Mouse (Mus musculus) WW6 (cell line): Measurements from ENCODE around the gene Xpr1.
A peak's percentile ranks its signal among the peaks of the same experiment; 100 is the strongest.
"Not testable (repeated sequence)": the region's sequence is repeated elsewhere in the genome, so short reads cannot be mapped to it uniquely, and the experiment has no call there.

Experiments used
- DNase-seq: peaks from one replicate; pipeline ENCODE4 v3.0.0-alpha.2; 2013; ENCODE audit warnings: low read depth, low spot score

Xpr1 gene

GRCm38 (mm10) chr1:155335963-155336362 lies 81.3 kb downstream of the Xpr1 start:
- DNase-seq, result no peak

GRCm38 (mm10) chr1:155322183-155322582 lies 95.0 kb downstream of the Xpr1 start:
- DNase-seq, result no peak

GRCm38 (mm10) chr1:155320091-155320833 lies 97.0 kb downstream of the Xpr1 start:
- DNase-seq, result no peak

- DNase-seq, result no peak
These were observed 97.7 kb downstream of the Xpr1 start for GRCm38 (mm10) chr1:155319513-155319912.

- no peak for DNase-seq
These were observed 105.5 kb downstream of the Xpr1 start for GRCm38 (mm10) chr1:155311672-155312071.

GRCm38 (mm10) chr1:155306879-155307278 lies 110.3 kb downstream of the Xpr1 start:
- DNase-seq, result no peak

GRCm38 (mm10) chr1:155303402-155303801 lies 113.8 kb downstream of the Xpr1 start:
- no peak for DNase-seq

GRCm38 (mm10) chr1:155297615-155298014 lies 119.6 kb downstream of the Xpr1 start:
- DNase-seq, result no peak

- no peak for DNase-seq
These were observed 120.0 kb downstream of the Xpr1 start for GRCm38 (mm10) chr1:155297203-155297602.

GRCm38 (mm10) chr1:155293446-155293845 lies 123.8 kb downstream of the Xpr1 start:
- DNase-seq, result peak; percentile 18

GRCm38 (mm10) chr1:155289411-155289810 lies 127.8 kb downstream of the Xpr1 start:
- no peak for DNase-seq

- DNase-seq, result no peak
These were observed 129.2 kb downstream of the Xpr1 start for GRCm38 (mm10) chr1:155288033-155288432.

- no peak for DNase-seq
These were observed 133.4 kb downstream of the Xpr1 start for GRCm38 (mm10) chr1:155283808-155284207.

GRCm38 (mm10) chr1:155281003-155281793 lies 136.0 kb downstream of the Xpr1 start:
- DNase-seq, result peak; percentile 48

GRCm38 (mm10) chr1:155280306-155280705 lies 136.9 kb downstream of the Xpr1 start:
- DNase-seq, result no peak

GRCm38 (mm10) chr1:155276381-155277033 lies 140.7 kb downstream of the Xpr1 start:
- DNase-seq, result no peak

- no peak for DNase-seq
These were observed 141.4 kb downstream of the Xpr1 start for GRCm38 (mm10) chr1:155275793-155276192.

- DNase-seq, result no peak
These were observed 142.2 kb downstream of the Xpr1 start for GRCm38 (mm10) chr1:155274976-155275375.

GRCm38 (mm10) chr1:155272953-155273352 lies 144.3 kb downstream of the Xpr1 start:
- DNase-seq, result no peak

GRCm38 (mm10) chr1:155262496-155262895 lies 154.7 kb downstream of the Xpr1 start:
- DNase-seq, result not testable (repeated sequence)

- DNase-seq, result no peak
These were observed 162.9 kb downstream of the Xpr1 start for GRCm38 (mm10) chr1:155254309-155254708.

- no peak for DNase-seq
These were observed 164.1 kb downstream of the Xpr1 start for GRCm38 (mm10) chr1:155253126-155253525.
